Mouse (Mus musculus) limb, embryonic 14.5 days (tissue): ENCODE measurements at regions not wholly inside any gene's neighbourhood (a gene's known extent, or its start where the extent isn't known, plus 50 kb on each side); places are given as distances from the start of the nearest gene placed in this dataset.

Experiments
- ATAC-seq: fragments of 200-750 bp; cut with Nextera tagmentation; 2 replicates; pipeline ENCODE4 v1.8.0; 2017; ENCODE audit warnings: low read depth, moderate number of reproducible peaks, moderate TSS enrichment; ENCODE audit not compliant: low FRiP score
- DNase-seq: peaks from one replicate; pipeline ENCODE4 v3.0.0-alpha.2; 2015; ENCODE audit warnings: low spot score
- H3K27ac ChIP-seq: fragments of 300-500 bp; sonication (generic); replicated peaks from 2 replicates; pipeline ENCODE4 v1.5.1; 2014; ENCODE audit warnings: low read depth, mild to moderate bottlenecking, low read length, moderate library complexity, mixed read lengths
- H3K27me3 ChIP-seq: fragments of 300-500 bp; sonication (generic); 2 replicates; pipeline ENCODE4 v1.6.1; 2014; ENCODE audit warnings: low read length, mixed read lengths; ENCODE audit not compliant: control insufficient read depth, insufficient read depth
- H3K36me3 ChIP-seq: fragments of 300-500 bp; sonication (generic); 2 replicates; pipeline ENCODE4 v1.6.1; 2014; ENCODE audit warnings: mild to moderate bottlenecking, low read length, moderate library complexity, mixed read lengths; ENCODE audit not compliant: control insufficient read depth, insufficient read depth
- H3K4me1 ChIP-seq: fragments of 300-500 bp; sonication (generic); 2 replicates; pipeline ENCODE4 v1.6.1; 2014; ENCODE audit warnings: antibody characterized with exemption, low read length, mixed read lengths; ENCODE audit not compliant: control insufficient read depth, insufficient read depth
- H3K4me2 ChIP-seq: fragments of 300-500 bp; sonication (generic); replicated peaks from 2 replicates; pipeline ENCODE4 v1.6.1; 2014; ENCODE audit warnings: low read depth, mild to moderate bottlenecking, low read length, moderate library complexity; ENCODE audit not compliant: severe bottlenecking
- H3K4me3 ChIP-seq: fragments of 300-500 bp; sonication (generic); replicated peaks from 2 replicates; pipeline ENCODE4 v1.5.1; 2014; ENCODE audit warnings: low read length
- H3K9ac ChIP-seq: fragments of 300-500 bp; sonication (generic); 2 replicates; pipeline ENCODE4 v1.6.1; 2014; ENCODE audit warnings: mild to moderate bottlenecking, low read depth, low read length, moderate library complexity; ENCODE audit not compliant: severe bottlenecking
- H3K9me3 ChIP-seq: fragments of 300-500 bp; sonication (generic); 2 replicates; pipeline ENCODE4 v1.6.1; 2016; ENCODE audit warnings: low read length; ENCODE audit not compliant: control insufficient read depth
- POLR2A ChIP-seq: fragments of 200-500 bp; IDR thresholded peaks from 2 replicates; pipeline ENCODE4 v1.8.0; 2012; ENCODE audit warnings: inconsistent platforms, mild to moderate bottlenecking, moderate library complexity, borderline replicate concordance; ENCODE audit not compliant: insufficient read depth, insufficient read length; ENCODE audit errors: extremely low read depth
- WGBS: fragments of 180-500 bp; shearing (Covaris S2); extraction: QIAGEN DNeasy Blood & Tissue Kit; methylation state at CpG from one replicate; pipeline ENCODE4 v1.1.7; 2014; 5-methylcytosine and 5-hydroxymethylcytosine counted together

DNA sequence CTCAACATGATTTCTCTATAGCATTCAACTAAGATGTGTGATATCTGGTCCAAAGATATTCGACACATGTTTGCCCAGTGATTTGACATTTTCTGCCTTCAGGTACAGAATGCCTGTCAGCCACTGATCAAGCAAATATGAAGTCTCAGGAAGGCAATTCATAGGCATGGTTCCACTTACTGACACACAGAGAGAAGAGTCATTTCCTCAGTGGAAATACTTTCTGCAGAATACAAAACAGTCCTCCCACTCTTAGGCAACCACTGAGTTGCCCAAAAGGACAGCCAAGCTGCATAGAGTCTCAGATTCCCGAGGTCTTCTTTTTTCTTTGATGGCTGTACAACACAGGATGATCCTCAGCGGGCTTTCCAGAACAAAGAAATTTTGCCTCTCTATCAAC lies 110.9 kb downstream of the Ndufa4 start:
- Histone ChIP-seq H3K4me1 (no peaks in the 10 kb centered on the region), H3K27ac (no peak overlapping the region), H3K4me2 (no peak overlapping the region), H3K9ac (no peak overlapping the region), H3K27me3 (no peaks in the 10 kb centered on the region), H3K36me3 (no peaks in the 10 kb centered on the region), H3K9me3 (no peaks in the 10 kb centered on the region), H3K4me3 (no peak overlapping the region)
- 77% methylated on average over 3 of the region's 3 CpGs for WGBS
- DNase-seq (no peak), ATAC-seq (no peak)
- TF ChIP-seq POLR2A: no peak

DNA sequence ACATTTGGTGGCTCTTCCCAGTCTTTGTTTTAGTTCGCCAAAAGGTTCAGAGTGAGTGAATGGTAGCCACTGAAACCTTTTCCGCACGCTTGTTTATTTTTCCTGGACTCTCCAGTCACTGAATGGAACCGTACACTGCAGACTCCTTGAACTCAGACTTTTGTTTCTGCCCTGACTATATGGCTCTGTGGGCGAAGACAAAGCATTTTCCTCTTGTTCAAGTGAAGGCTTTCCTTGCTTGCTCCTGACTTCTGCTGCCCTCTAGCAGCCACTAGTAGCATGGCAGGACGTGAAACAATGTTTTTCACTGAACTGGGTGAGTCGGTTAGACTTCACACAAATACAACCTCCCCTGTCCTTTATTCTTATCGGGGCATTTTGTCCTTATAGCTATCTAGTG lies 113.9 kb downstream of the Ndufa4 start:
- DNase-seq: peak; percentile 18

DNA sequence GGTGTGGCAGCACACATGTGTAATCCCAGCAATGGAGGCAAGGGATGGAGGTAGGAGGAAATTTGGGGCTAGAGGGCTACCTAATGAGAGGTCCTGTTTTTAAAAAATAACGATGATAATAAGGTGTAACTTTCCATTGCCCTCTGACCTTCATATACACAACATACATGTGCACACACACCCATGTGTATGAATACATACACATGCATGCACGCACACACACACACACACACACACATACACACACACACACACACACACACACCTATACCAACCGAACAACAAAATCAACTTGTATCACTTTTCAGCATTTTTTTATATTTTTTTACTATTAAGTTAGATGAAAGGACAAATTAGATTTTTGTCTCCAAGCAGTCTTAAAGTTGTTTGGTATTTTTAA lies 115.1 kb downstream of the Ndufa4 start:
- no peak for TF ChIP-seq POLR2A
- Histone ChIP-seq H3K4me3 (no peak overlapping the region), H3K9me3 (no peaks in the 10 kb centered on the region), H3K9ac (no peak overlapping the region), H3K27ac (no peak overlapping the region), H3K4me2 (no peak overlapping the region), H3K4me1 (no peaks in the 10 kb centered on the region), H3K27me3 (no peaks in the 10 kb centered on the region), H3K36me3 (no peaks in the 10 kb centered on the region)
- ATAC-seq (no peak), DNase-seq (no peak)
- 82% methylated on average over 3 of the region's 3 CpGs for WGBS

More for the DNA sequence above, 113.9 kb downstream of the Ndufa4 start:
- H3K4me1 ChIP-seq: no peaks in the 10 kb centered on the region
- H3K27me3 ChIP-seq: no peaks in the 10 kb centered on the region
- no peak for TF ChIP-seq POLR2A
- H3K9ac ChIP-seq: no peak overlapping the region
- ATAC-seq: no peak
- no peaks in the 10 kb centered on the region for H3K9me3 ChIP-seq
- 37% methylated on average over 8 of the region's 8 CpGs for WGBS
- H3K4me2 ChIP-seq: no peak overlapping the region
- H3K27ac ChIP-seq: no peak overlapping the region
- H3K36me3 ChIP-seq: no peaks in the 10 kb centered on the region
- no peak overlapping the region for H3K4me3 ChIP-seq

DNA sequence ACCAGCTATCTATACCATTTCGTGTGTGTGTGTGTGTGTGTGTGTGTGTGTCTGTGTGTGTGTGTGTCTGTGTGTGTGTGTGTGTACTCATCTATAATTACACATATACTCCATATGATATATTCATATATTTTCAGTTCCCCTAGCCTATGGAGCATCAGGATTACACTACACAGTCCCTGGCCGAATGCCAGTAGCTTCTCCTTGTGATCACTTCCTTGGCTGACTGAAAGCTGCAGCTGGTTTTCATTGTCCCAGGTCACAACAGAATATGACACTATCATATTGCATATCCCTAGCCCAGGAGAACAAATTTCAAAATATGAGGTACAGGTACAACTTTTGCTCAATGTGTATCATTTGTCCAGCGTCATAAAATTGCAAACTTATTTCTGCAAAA lies 116.2 kb downstream of the Ndufa4 start:
- WGBS: 61% methylated on average over 3 of the region's 3 CpGs
- peak; percentile 74 for DNase-seq
- no peak overlapping the region for H3K27ac ChIP-seq
- no peaks in the 10 kb centered on the region for H3K9me3 ChIP-seq
- H3K4me2 ChIP-seq: no peak overlapping the region
- H3K4me3 ChIP-seq: no peak overlapping the region
- ATAC-seq: no peak
- no peaks in the 10 kb centered on the region for H3K4me1 ChIP-seq
- H3K9ac ChIP-seq: no peak overlapping the region
- H3K36me3 ChIP-seq: no peaks in the 10 kb centered on the region
- TF ChIP-seq POLR2A: no peak
- no peaks in the 10 kb centered on the region for H3K27me3 ChIP-seq

DNA sequence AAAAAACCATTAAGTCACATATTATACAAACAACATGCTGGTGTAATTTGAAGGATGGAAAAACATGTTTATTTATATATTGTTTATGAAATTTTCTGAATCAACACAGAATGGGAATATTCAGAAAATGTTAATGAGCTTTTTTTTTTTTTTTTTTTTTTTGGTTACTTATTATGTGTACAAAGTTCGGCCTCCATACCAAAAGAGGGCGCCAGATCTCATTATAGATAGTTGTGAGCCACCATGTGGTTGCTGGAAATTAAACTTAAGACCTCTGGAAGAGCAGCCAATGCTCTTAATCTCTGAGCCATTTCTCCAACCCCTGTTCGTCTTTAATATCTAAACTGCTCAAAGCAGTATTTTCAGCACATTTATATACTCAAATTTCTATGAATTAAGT lies 133.3 kb downstream of the Ndufa4 start:
- no peak for TF ChIP-seq POLR2A
- no peaks in the 10 kb centered on the region for H3K9me3 ChIP-seq
- no peaks in the 10 kb centered on the region for H3K4me1 ChIP-seq
- H3K27me3 ChIP-seq: no peaks in the 10 kb centered on the region
- no peak overlapping the region for H3K4me3 ChIP-seq
- H3K36me3 ChIP-seq: no peaks in the 10 kb centered on the region
- no peak overlapping the region for H3K27ac ChIP-seq
- ATAC-seq (no peak), DNase-seq (no peak)
- no peak overlapping the region for H3K4me2 ChIP-seq
- no peak overlapping the region for H3K9ac ChIP-seq
- WGBS: 84% methylated on average over 3 of the region's 3 CpGs

DNA sequence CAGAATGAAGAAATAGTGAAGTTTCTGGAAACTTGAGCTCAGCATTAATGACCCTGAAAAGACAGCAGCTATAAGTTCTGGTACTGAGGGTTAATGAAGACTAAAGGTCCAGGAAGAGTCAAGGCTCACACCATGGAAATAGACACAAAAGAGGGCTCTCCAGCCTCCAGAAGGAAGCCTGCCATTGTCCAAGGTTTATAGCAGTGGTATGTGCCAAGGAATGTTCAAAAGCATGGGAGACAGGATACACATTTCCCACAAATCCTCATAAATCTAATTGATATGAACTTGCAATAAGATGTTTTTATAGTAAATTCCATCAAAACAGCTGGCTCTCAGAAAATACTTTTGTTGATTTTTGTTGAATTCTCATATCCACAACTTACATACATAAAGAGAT lies 144.4 kb downstream of the Ndufa4 start:
- Histone ChIP-seq H3K27ac (no peak overlapping the region), H3K4me2 (no peak overlapping the region), H3K9me3 (no peaks in the 10 kb centered on the region), H3K4me3 (no peak overlapping the region), H3K36me3 (no peaks in the 10 kb centered on the region), H3K9ac (no peak overlapping the region), H3K4me1 (no peaks in the 10 kb centered on the region), H3K27me3 (no peaks in the 10 kb centered on the region)
- ATAC-seq (no peak), DNase-seq (no peak)
- TF ChIP-seq POLR2A: no peak
